Mouse (Mus musculus) liver, adult 2 months (tissue): ENCODE results near the gene Krt1. TPM values are rescaled to one million over a fixed set of nuclear protein-coding genes. Genes with fewer than 3 reads are reported as not detected.

Experiments used
- DNase-seq: peaks from one replicate; pipeline ENCODE4 v3.0.0-alpha.2; 2011; ENCODE audit warnings: low read depth, low spot score; ENCODE audit errors: extremely low read depth
- H3K27ac ChIP-seq: fragments of 200-500 bp; replicated peaks from 2 replicates; pipeline ENCODE4 v1.5.1; 2012; ENCODE audit warnings: low read depth, mild to moderate bottlenecking, control low read depth, inconsistent platforms, low read length; ENCODE audit not compliant: insufficient read depth
- H3K27me3 ChIP-seq: fragments of 200-500 bp; 2 replicates; pipeline ENCODE4 v1.6.1; 2012; ENCODE audit warnings: mild to moderate bottlenecking, moderate library complexity, low read length, inconsistent platforms; ENCODE audit not compliant: control insufficient read depth, insufficient read depth
- H3K36me3 ChIP-seq: fragments of 200-500 bp; 2 replicates; pipeline ENCODE4 v1.6.1; 2012; ENCODE audit warnings: low read length, inconsistent platforms; ENCODE audit not compliant: control insufficient read depth, insufficient read depth
- H3K4me1 ChIP-seq: fragments of 200-500 bp; 2 replicates; pipeline ENCODE4 v1.6.1; 2011; ENCODE audit warnings: low read length; ENCODE audit not compliant: control insufficient read depth, insufficient read depth
- H3K4me3 ChIP-seq: fragments of 200-500 bp; 2 replicates; pipeline ENCODE4 v1.5.1; 2011; ENCODE audit warnings: low read depth, mild to moderate bottlenecking, control low read depth, low read length, moderate library complexity; ENCODE audit not compliant: insufficient read depth
- H3K79me2 ChIP-seq: fragments of 200-500 bp; 2 replicates; pipeline ENCODE4 v1.6.1; 2012; ENCODE audit warnings: inconsistent platforms, mild to moderate bottlenecking, low read length, moderate library complexity; ENCODE audit not compliant: control insufficient read depth, insufficient read depth
- H3K9ac ChIP-seq: fragments of 200-500 bp; 2 replicates; pipeline ENCODE4 v1.6.1; 2012; ENCODE audit warnings: low read depth, mild to moderate bottlenecking, control low read depth, inconsistent platforms, low read length
- CTCF ChIP-seq: fragments of 200-500 bp; IDR thresholded peaks from 2 replicates; pipeline ENCODE4 v1.5.1; 2011; ENCODE audit warnings: low read depth, low read length, control low read depth
- POLR2A ChIP-seq: fragments of 200-500 bp; IDR thresholded peaks from 2 replicates; pipeline ENCODE4 v1.6.1; 2011; ENCODE audit warnings: low read length, control low read depth; ENCODE audit not compliant: insufficient read depth; ENCODE audit errors: extremely low read depth
- WGBS: fragments of 180-500 bp; shearing (Covaris S2); methylation state at CpG from one replicate; pipeline ENCODE4 v1.1.7; 2018; 5-methylcytosine and 5-hydroxymethylcytosine counted together
- polyA plus RNA-seq: library from polyadenylated mRNA; depleted of rRNA; stranded (reverse); fragments of >200 nt; gene quantifications from 2 replicates; pipeline ENCODE4 v1.2.3, GENCODE M21; 2012
- total RNA-seq: library from RNA; depleted of rRNA; stranded (reverse); fragments of >200 nt; gene quantifications from 2 replicates; pipeline ENCODE4 v1.2.3, GENCODE M21; 2014

The Krt1 gene
- total and polyA plus RNA-seq, 2 experiments = not detected

GRCm38 (mm10) chr15:101873231-101873630 lies 22.6 kb upstream of the Krt1 start:
- Histone ChIP-seq H3K4me1 (no peaks in the 10 kb centered on the region), H3K9ac (no peak overlapping the region)
- 77% methylated on average over 4 of the region's 4 CpGs for WGBS

GRCm38 (mm10) chr15:101869431-101869830 lies 18.8 kb upstream of the Krt1 start, which contains the start of gene Krt77:
Krt77 (minus strand) TSS chr15:101869705.
- Histone ChIP-seq H3K27me3 (no peaks in the 10 kb centered on the region), H3K79me2 (no peaks in the 10 kb centered on the region), H3K4me1 (no peaks in the 10 kb centered on the region), H3K4me3 (no peak within 1 kb of the TSS), H3K27ac (no peak within 1 kb of the TSS), H3K9ac (no peak within 1 kb of the TSS), H3K36me3 (no peaks in the 10 kb centered on the region)
- no peak for DNase-seq
- 30% methylated on average over 6 of the region's 6 CpGs for WGBS
- TF ChIP-seq CTCF (no peak), POLR2A (no peak)

More at GRCm38 (mm10) chr15:101873231-101873630, 22.6 kb upstream of the Krt1 start:
- Histone ChIP-seq H3K27ac (no peak overlapping the region), H3K79me2 (no peaks in the 10 kb centered on the region), H3K27me3 (no peaks in the 10 kb centered on the region), H3K4me3 (no peak overlapping the region), H3K36me3 (no peaks in the 10 kb centered on the region)
- TF ChIP-seq CTCF (no peak), POLR2A (no peak)
- no peak for DNase-seq

GRCm38 (mm10) chr15:101866754-101867153 lies 16.2 kb upstream of the Krt1 start:
- 71% methylated on average over 7 of the region's 7 CpGs for WGBS
- Histone ChIP-seq H3K79me2 (no peaks in the 10 kb centered on the region), H3K27me3 (no peaks in the 10 kb centered on the region; the same call in 1 of the 2 replicates), H3K4me1 (no peaks in the 10 kb centered on the region), H3K9ac (no peak overlapping the region), H3K27ac (no peak overlapping the region), H3K36me3 (no peaks in the 10 kb centered on the region), H3K4me3 (no peak overlapping the region)
- no peak for DNase-seq
- TF ChIP-seq POLR2A (no peak), CTCF (no peak)

- Histone ChIP-seq H3K36me3 (no peaks in the 10 kb centered on the region), H3K27ac (no peak overlapping the region), H3K79me2 (no peaks in the 10 kb centered on the region), H3K4me1 (no peaks in the 10 kb centered on the region), H3K9ac (no peak overlapping the region), H3K27me3 (peaks cover 22% of the 10 kb centered on the region; the same call in 1 of the 2 replicates), H3K4me3 (no peak overlapping the region)
- peak; percentile 20; the same call in 1 of the 2 replicates for TF ChIP-seq CTCF
- no peak for TF ChIP-seq POLR2A
- DNase-seq = no peak
- WGBS = 52% methylated on average over 13 of the region's 13 CpGs
Observed at GRCm38 (mm10) chr15:101860421-101861130, 10.0 kb upstream of the Krt1 start.

GRCm38 (mm10) chr15:101859735-101860170 lies 9.2 kb upstream of the Krt1 start:
- TF ChIP-seq POLR2A (no peak), CTCF (no peak)
- H3K79me2 ChIP-seq = no peaks in the 10 kb centered on the region

More at GRCm38 (mm10) chr15:101859735-101860170, 9.2 kb upstream of the Krt1 start:
- H3K27ac ChIP-seq = no peak overlapping the region
- H3K4me1 ChIP-seq = no peaks in the 10 kb centered on the region
- H3K9ac ChIP-seq = 0 out of 2 replicates have a peak overlapping the region, but pooled peaks have one; percentile 44
- H3K27me3 ChIP-seq = peaks cover 22% of the 10 kb centered on the region; the same call in 1 of the 2 replicates
- WGBS = under 1% methylated on average over 33 of the region's 33 CpGs
- peak overlapping the region; percentile 43; the same call in 1 of the 2 replicates for H3K4me3 ChIP-seq
- no peak for DNase-seq
- no peaks in the 10 kb centered on the region for H3K36me3 ChIP-seq
